Mouse (Mus musculus) T-helper 1 cell (primary cell): ENCODE measurements at regions not wholly inside any gene's neighbourhood (a gene's known extent, or its start where the extent isn't known, plus 50 kb on each side); places are given as distances from the start of the nearest gene placed in this dataset.

ENCODE experiments used
- in situ Hi-C: fragments of 300-600 bp; cut with MboI, MseI; formaldehyde crosslinking; loops from one replicate; pipeline ENCODE4 v1.15.1; 2025; ENCODE audit warnings: high pct_unique_total_duplicates

DNA sequence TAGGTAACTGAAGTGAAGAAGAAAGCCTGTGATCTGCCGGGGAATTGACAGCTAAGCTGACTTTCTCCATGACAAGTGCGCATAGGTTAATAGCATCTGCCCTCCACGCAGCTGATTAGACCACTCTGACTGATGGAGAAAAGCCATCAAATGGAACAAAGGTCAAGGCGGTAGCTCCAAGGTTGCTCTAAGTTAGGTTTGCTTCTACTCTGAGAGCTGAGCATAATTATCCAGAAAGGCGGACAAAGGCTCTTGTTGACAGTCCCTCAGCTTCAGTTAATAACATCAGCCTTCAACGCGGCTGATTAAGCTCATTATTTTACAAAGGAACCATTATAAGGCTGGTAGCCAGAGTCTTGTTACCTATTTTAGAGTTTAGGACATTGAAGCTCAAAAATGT lies 54.0 kb upstream of the Enpep start:
- in situ Hi-C loops = no loop called here

DNA sequence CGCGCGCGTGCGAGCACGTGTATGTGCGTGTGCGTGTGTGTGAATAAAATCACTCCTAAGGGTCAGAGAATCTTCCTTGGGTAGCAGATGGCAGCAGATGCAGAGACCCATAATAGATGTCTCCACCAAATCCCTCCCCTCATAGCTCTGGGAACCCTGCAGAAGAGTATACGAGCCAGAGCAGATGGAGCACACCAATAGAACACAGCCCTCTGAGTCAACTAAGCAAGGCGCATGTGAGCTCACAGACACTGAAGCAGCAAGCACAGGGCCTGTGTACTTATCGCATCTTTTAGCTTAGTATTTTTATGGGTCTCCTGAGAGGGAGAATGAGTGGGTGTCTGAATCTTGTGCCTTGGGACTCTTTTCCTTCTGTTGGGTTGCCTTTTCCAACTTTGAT lies 58.0 kb upstream of the Enpep start:
- in situ Hi-C loops = no loop called here

DNA sequence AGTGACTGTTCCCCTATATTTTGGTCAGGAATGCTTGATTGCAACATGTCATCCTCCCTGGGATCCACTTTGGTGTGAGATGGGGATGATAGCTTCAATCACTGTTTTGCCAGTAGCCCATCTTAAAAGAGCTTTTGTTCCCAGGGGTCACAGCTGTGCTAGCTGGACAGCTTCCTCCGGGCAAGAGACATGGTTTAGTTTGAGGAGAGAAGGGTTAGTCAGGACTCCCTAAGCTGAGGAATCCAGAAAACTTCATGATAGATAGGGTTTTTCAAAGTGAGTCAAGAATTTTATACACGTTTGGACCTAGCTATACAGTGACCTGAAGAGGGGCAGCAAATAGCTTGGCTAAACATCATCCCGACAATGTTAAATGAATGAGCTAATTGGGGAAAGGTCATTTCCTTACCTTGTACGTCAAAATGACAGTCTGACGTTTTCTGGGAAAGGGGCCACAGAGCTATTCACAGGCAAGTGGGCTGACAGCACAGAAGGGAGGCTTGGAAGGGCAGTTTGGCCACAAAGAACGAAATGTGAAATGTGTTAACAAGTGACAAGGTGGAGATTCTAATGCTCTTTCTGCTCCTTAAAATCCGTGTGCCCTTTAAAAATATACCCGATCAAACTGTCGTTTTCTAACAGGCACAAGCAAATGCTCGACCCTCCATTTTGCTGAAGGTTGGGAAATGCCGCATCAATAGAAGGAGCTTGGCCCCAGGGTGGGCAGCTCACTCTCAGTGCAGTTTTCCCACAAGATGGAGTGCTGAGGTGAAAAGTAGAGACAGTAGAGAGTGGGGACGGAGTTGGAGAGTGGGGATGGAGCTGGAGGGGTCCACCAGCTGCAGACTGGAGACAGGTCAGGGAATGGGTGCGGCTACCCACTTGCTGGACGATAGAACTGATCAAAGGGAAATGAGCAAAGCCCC lies 59.6 kb upstream of the Enpep start:
- in situ Hi-C loops = no loop called here

DNA sequence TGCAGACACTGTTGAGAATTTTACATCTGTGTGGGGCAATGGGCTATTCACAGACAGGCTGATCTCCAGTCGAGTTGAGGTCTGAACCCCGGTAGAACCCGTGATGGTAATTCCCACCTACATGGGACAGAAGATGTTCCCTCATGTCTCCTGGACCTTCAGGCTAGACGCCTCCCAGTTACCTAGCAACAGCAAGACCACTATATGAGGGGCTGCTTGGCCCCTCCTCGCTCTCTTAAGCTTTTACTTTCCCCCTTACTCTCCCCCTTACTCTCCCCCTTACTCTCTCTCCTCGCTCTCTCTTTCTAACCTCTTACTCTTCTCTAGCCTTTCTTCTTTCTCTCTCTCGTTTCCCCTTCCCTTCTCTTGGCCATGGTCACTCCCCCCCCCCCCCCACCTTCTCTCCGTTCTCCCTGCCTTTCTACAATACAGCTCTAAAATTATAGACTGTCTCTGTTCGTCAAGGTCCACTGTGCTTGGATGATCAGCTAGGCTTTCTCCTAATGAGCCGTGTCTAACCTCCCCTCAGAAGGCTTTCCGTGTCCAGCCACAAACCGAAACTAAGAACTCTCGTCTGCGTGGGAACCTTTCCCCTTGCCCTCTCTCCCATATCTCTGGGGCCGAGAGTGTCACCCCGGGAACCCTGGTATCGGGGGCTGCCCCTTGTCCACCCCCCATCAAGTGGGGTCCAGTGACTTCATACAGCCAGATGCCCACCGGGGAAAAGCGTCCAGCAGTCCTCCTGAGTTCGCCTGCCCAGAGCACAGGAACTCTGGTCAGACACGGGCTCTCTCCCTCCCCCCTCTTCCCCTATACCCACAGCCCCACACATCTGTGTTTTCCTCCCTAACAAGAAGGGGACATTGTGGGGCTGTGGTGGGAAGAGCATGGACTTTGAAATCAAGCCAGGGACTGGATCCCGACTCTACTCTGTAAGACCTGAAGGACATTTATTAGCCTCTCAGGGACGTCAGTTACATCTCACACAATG lies 60.6 kb upstream of the Enpep start:
- in situ Hi-C loops = no loop called here

DNA sequence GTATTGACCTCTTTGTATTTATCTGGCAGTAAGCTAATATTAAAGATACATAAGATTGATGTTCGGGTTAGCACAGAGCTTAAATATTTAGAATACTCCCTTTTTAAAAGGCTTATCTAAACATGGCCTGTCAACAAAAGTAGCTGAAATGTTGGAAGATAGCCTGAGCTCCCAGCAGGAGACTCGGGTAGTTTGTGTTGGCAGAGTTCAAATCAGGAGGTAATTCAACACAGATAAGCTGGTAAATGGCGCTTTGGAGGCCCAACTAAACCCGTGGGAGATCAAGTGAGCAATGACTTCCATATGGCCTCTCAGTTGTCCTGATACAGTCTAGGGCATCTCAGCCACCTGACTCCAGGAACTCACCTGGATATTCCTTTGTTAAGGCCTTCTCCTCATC lies 65.0 kb upstream of the Enpep start:
- in situ Hi-C loops = no loop called here

DNA sequence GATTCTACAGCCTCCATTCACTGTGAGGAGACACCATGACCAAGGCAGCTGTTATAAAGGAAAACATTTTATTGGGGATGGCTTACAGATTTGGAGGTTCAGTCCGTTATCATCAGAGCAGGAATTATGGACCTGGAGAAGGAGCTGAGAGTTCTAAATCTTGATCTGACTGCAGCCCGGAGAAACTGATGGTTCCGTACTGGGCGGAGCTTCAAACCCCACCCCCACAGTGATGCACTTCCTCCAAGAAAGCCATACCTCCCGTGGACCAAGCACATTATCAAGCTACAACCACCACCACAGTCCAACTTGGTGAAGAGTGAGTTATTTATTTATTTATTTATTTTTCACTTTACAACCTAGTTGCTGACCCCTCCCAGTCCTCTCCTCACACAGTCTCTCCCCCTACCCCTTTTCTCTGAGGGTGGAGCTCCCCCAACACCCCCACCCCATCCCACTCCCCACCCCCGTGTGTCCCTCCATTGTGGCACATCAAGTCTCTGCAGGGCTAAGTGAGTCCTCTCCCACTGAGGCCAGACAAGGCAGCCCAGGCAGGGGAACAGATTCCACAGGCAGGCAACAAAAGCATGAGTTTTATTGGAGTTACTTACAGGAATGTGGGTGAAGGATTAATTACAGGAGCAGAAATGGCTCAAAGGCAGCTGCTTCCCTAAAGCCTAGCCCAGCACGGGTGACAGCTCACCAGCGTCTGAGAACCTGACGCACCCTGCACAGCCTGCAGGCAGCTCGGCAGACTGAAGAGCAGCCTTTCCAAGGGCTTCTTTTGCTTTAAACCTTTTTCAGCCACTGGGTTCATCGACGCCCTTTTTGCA lies 67.8 kb upstream of the Enpep start:
- in situ Hi-C loops = no loop called here

DNA sequence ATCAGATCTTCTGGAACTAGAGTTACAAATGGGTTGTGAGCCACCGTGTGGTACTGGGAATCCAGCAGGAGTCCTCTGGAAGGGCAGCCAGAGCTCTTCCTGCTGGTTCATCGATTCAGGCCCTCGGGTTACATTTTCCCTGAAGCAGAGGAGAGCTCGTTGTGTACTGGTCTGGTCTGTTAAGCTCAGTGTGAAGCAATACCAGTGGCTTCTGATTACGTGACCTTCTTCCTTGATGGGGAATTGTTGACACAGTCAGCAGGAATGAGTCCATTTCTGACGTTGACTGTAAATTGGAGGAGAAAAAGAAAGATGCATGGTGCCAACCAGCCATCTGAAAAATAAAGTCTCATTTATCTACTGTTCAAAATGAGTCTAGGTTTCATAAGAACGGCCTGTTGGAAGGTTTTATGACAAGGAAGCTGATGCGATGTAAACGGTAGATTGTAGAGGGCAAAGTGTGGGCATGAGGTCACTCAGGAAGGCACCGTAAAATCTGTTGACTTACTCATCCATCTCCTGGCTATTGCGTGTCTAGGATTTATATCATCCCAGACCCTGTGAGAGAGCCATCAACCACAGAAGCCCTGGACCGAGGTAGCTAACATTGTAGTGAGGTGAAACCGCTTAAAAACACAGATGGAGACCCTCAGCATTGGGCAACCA lies 79.0 kb upstream of the Enpep start:
- in situ Hi-C loops = no loop called here

DNA sequence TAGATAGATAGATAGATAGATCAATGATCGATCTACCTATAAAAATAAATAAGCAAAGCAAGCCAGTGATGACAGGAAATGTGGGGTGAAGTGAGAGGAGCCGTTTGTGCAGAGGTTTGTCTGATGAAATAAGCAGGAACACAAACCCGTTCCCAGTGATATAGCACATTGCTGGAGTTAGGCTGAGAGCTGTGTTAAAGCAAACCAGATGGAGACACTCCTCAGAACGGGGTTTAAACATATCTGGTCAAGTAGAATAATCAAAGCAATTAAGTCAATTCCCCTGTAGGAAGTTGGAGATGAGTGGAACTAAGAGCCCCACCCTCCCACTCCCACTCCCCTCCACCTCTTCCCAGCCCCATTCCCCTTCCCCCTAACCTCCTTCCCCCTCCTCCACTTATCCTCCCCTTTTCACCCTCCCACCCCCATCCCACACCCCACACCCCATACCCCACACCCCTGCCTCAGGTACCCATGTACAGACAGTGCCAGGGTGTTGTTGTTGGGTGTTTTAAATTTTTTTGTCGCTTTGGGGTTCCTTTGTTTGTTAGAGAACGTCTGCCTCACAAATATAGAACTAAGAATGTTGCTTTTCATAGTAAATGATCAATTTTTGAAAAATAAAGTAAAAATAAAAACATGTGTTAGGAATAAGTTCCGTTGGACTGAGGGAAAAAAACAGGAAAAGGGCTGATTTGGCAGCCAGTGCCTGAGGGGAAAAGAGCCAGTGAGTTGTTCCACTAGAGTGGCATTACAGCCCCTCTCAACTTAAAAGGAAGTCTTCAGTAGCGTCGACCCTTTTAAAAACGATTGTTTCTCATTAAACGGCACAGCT lies 79.8 kb upstream of the Enpep start:
- in situ Hi-C loops = no loop called here

DNA sequence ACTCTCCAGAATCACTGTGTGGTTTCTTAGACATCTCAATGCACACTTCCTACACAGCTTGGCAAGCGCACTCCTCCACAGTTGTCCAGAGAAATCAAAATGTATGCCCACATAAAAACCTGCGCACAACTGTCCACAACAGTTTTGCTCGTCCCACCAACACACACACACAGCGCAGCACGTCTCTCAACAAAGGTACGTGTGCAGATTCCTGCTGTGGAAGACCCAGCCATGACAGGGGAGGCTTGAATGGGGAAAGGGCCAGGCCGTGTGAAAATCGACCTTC lies 80.4 kb upstream of the Enpep start:
- in situ Hi-C loops = no loop called here

DNA sequence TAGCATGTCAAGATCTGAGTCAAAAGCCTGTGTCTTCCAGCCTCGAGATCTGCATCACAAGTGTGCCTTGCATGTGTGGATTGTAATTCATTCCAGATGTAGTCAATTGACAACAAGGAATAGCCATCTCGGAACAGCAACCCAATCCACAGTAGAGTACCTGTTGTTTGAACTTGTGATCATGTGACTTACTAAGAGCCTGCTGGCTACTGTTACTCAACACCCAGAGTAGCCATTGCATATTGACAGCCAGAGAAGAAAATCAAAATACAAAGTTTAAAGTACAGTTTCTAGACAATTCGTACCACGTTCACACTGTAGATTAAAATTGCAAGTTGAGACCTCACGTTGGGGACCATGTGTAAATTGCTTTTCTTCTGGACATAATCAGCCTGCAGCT lies 83.1 kb upstream of the Enpep start:
- in situ Hi-C loops = no loop called here

DNA sequence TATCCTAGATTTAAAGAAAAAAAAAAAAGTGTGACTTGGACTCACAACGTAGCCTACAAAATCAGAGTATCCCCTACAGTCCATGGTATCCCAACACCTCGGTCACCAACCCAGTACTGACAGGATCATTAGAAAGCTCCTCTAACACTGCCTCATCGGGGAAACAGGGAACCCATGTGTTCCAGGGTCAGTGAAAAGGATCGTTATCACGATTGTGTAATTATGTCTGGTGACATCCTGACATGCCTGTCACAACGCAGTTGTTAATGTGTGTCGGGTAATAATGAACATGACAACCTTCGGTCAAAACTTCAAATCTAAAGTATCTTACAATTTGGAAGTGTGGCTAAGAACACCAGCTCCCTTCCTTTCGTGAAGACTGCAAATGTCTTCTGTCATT lies 83.8 kb upstream of the Enpep start:
- in situ Hi-C loops = no loop called here

DNA sequence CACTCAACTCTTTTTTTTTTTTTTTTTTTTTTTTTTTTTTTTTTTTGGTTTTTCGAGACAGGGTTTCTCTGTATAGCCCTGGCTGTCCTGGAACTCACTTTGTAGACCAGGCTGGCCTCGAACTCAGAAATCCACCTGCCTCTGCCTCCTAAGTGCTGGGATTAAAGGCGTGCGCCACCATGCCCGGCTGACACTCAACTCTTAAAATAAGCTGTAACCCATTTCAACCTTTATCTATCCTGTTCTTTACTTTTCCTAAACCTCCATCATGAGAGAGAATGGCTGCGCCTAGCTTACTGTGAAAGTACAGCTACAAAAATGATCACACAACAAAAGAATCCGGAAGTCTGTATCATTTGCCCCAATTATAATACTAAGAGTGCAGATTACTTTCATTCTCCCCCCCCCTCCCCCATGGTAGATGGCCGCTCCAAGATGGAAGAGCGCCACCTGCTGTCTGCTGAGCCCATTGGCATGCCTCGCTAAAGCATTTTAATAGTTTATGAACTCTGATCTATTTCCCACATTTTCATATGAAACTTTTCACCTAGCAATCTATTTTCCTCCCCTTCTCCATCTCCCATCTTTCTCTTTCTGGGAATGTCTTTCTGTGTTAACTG lies 89.2 kb upstream of the Enpep start:
- in situ Hi-C loops = loop anchor here (5.0 kb wide), 1 partner anchor 119 kb away; no protein-coding TSS in a partner anchor

DNA sequence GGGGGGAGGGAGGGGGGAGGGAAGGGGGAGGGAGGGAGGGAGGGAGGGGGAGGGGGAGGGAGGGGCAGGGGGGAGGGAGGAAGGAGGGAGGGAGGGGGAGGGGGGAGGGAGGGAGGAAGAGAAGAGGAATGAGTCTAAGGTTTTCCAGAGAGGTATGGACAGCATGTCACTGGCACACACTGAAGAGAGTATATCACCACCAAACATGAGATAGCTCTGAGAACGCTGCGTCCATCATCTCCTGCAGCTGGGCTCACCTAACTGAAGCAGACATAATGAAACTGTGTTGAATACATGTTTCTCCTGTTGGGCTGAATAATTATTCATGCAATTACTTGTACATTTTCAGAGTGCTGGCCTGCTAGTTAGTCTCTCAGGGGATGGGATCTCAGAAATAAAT lies 96.2 kb upstream of the Enpep start:
- in situ Hi-C loops = loop anchor here (5.0 kb wide), 1 partner anchor 89 kb away; no protein-coding TSS in a partner anchor

DNA sequence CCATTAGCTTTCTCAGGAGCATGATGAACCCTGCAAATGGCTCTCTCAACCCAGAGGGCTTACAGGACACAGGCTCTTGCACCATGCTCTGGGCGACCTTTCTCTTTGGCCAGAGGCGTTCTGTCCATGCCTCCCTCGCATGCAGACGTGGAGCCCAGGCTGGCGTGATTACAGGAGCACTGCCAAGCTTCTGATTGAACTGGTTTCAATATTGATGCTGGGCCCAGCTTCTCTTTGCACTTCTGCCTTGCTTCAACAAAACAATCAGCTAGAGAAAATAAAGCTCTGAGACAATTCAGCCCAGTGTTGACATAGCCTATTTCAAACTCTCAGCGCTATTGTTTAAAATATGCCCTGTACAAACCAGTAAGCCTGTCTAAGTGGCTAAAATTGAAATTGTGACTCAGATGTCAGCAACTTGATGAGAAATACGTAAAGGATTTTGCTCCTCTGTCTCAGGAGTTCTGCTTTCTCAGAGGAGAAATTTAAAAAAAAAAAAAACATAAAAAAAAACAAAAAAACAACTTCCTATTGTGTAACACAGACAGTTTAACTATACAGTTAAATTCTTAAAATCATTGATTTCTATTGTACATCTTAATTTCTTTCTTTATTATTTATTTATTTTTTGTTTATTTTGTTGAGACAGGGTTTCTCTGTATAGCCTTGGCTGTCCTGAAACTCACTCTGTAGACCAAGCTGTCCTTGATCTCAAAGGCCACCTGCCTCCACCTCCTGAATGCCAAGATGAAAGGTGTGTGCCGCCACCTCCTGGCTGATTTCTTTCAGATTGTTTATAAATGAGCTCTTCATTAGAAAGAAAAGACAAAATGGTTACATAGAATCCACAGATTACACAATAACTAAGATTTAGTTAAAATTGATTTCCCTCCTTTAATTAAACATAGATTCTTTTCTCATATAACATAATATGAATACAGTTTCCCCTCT lies 96.9 kb upstream of the Enpep start:
- in situ Hi-C loops = loop anchor here (5.0 to 10.0 kb wide), 2 partner anchors 88 to 1415 kb away; no protein-coding TSS in a partner anchor

DNA sequence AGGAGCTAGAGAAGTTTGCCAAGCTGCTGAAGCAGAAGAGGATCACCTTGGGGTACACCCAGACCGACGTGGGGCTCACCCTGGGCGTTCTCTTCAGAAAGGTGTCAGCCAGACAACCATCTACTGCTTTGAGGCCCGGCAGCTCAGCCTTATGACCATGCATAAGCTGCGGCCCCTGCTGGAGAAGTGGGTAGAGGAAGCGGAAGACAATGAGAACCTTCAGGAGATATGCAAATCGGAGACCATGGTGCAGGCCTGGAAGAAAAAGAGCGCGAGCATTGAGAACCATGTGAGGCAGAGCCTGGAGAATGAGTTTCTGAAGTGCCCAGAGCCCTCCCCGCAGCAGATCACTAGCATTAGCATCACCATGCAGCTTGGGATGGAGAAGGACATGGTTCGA lies 98.1 kb upstream of the Elovl6 start:
- in situ Hi-C loops = loop anchor here (10.0 kb wide), 1 partner anchor 1411 kb away; no protein-coding TSS in a partner anchor

DNA sequence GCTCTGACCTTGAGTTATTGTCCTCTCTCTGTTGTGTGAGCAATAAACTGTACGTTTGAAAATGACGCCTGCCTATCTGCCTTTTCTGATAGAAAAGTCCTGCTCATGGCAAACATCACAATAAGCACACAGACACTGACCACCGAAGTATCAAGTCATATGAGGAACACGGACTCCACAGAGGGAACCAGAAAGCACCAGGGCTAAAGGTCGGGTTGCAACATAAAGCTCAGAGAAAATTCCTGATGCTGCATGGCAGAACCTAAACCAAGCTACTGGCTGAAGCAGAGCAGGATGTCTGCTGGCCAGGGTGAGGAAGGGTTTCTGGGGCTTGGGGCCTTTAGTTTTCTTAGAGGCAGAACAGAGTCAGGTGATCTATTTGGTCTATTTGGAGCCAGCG lies 94.5 kb upstream of the Elovl6 start:
- in situ Hi-C loops = loop anchor here (5.0 to 10.0 kb wide), 2 partner anchors 240 to 1407 kb away; no protein-coding TSS in a partner anchor

DNA sequence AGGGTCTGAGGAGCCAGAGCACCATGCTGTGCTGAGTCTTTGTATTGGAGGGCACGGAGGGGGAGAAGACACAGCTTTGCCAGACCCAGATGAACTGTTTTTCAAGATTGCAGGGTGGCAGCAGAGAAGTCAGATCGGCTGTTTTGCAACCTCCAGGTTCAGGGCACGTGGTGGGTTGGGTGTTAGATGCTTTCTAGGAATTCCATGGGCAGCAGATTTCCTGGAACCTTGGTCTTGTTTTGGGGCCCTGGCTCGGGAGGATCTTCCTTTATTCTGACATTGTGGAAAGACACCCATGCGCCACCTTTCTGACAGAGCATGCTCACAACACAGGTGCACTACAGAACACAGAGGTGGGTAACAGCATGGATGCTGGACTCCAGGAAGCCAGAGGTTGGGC lies 89.4 kb upstream of the Elovl6 start:
- in situ Hi-C loops = no loop called here

DNA sequence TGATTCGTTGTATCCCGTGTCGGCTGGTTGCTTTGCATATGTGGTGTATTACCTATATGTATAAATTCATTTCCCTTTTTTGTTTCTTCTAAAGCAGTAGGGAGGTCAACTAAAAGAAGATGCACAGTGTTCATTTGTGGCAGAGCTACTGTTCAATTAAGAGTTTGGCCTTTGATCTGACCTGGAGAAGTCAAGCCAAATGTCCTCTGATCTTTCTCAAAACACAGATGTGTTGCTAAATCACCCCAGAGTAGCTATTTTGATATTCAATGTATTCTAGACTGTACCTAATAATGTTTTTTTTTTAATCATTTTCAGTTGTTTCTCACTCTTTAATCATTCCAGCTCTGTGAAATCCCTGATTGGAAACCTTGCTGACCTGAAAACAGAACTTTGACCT lies 87.9 kb upstream of the Elovl6 start:
- in situ Hi-C loops = no loop called here
